Mouse (Mus musculus) heart, postnatal 0 days (tissue): ENCODE data around the gene Nlgn1. TPM values are rescaled to one million over a fixed set of nuclear protein-coding genes. Genes with fewer than 3 reads are reported as not detected.
A peak's percentile ranks its signal among the peaks of the same experiment; 100 is the strongest.

Experiments used
- ATAC-seq: fragments of 200-750 bp; cut with Nextera tagmentation; 2 replicates; pipeline ENCODE4 v1.8.0; 2017; ENCODE audit warnings: low read depth, moderate number of reproducible peaks, moderate library complexity; ENCODE audit not compliant: insufficient read depth
- DNase-seq: peaks from one replicate; pipeline ENCODE4 v3.0.0-alpha.2; 2016; ENCODE audit warnings: low spot score
- H3K27ac ChIP-seq: fragments of 300-500 bp; sonication (generic); 2 replicates; pipeline ENCODE4 v1.5.1; 2014; ENCODE audit warnings: low read depth, mild to moderate bottlenecking
- H3K27me3 ChIP-seq: fragments of 300-500 bp; sonication (generic); 2 replicates; pipeline ENCODE4 v1.6.1; 2014; ENCODE audit warnings: low read length, mixed read lengths; ENCODE audit not compliant: control insufficient read depth, insufficient read depth
- H3K36me3 ChIP-seq: fragments of 300-500 bp; sonication (generic); replicated peaks from 2 replicates; pipeline ENCODE4 v1.6.1; 2014; ENCODE audit warnings: low read length, mixed read lengths; ENCODE audit not compliant: control insufficient read depth, insufficient read depth
- H3K4me1 ChIP-seq: fragments of 300-500 bp; sonication (generic); 2 replicates; pipeline ENCODE4 v1.6.1; 2014; ENCODE audit warnings: antibody characterized with exemption; ENCODE audit not compliant: control insufficient read depth, insufficient read depth
- H3K4me2 ChIP-seq: fragments of 300-500 bp; sonication (generic); 2 replicates; pipeline ENCODE4 v1.6.1; 2014; ENCODE audit warnings: low read depth, mild to moderate bottlenecking, low read length, moderate library complexity
- H3K4me3 ChIP-seq: fragments of 300-500 bp; sonication (generic); 2 replicates; pipeline ENCODE4 v1.5.1; 2014; ENCODE audit warnings: low read depth, low read length
- H3K9ac ChIP-seq: fragments of 300-500 bp; sonication (generic); replicated peaks from 2 replicates; pipeline ENCODE4 v1.6.1; 2014; ENCODE audit warnings: low read depth, low read length, mixed read lengths
- H3K9me3 ChIP-seq: fragments of 300-500 bp; sonication (generic); replicated peaks from 2 replicates; pipeline ENCODE4 v1.6.1; 2016; ENCODE audit warnings: low read length; ENCODE audit not compliant: control insufficient read depth
- CTCF ChIP-seq: IDR thresholded peaks from 2 replicates; pipeline ENCODE4 v1.5.1; 2016; ENCODE audit warnings: antibody characterized with exemption, control low read depth, low read depth
- EP300 ChIP-seq: IDR thresholded peaks from 2 replicates; pipeline ENCODE4 v1.6.1; 2016; ENCODE audit warnings: antibody characterized with exemption, low read depth
- WGBS: fragments of 180-500 bp; shearing (Covaris S2); extraction: QIAGEN DNeasy Blood & Tissue Kit; methylation state at CpG from one replicate; pipeline ENCODE4 v1.1.7; 2014; 5-methylcytosine and 5-hydroxymethylcytosine counted together
- polyA plus RNA-seq: library from polyadenylated mRNA; unstranded; fragments of >200 nt; fragmentation: Nextera tagmentation; extraction: Ambion mirVana; gene quantifications from 2 replicates; pipeline ENCODE4 v1.2.1, GENCODE M21; 2015
- total RNA-seq: library from RNA; depleted of rRNA; stranded (reverse); fragments of >200 nt; gene quantifications from 2 replicates; pipeline ENCODE4 v1.2.3, GENCODE M21; 2014; ENCODE audit warnings: low replicate concordance

Gene Nlgn1
- total and polyA plus RNA-seq, 2 experiments from 2014 or later: 0.08 TPM

DNA sequence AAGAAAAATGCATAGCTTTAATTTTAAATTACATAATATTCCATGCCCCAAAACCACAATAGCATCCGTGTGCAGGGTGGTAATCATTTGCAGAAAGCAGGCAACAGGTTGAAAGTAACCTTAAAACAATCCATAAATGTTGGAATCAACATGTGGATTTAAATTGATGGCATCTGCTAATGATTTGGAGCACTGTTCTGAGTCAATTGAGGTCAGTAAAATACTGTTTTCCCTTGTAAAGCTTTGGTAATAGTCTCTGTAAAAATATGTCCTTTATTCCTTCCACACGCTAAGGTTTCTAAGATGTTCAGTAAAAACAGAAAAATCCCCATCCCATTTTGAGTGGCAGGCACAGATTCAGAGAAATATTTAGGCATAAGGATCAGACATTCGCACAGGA is 888.6 kb downstream of the Nlgn1 start:
- Histone ChIP-seq H3K36me3 (no peaks in the 10 kb centered on the region), H3K9ac (no peak overlapping the region), H3K27me3 (no peaks in the 10 kb centered on the region), H3K27ac (no peak overlapping the region), H3K4me2 (no peak overlapping the region), H3K4me1 (no peaks in the 10 kb centered on the region), H3K9me3 (no peaks in the 10 kb centered on the region), H3K4me3 (no peak overlapping the region)
- no peak for TF ChIP-seq EP300
- TF ChIP-seq CTCF: no peak
- 69% methylated on average over 3 of the region's 3 CpGs for WGBS
- ATAC-seq (no peak), DNase-seq (no peak)

DNA sequence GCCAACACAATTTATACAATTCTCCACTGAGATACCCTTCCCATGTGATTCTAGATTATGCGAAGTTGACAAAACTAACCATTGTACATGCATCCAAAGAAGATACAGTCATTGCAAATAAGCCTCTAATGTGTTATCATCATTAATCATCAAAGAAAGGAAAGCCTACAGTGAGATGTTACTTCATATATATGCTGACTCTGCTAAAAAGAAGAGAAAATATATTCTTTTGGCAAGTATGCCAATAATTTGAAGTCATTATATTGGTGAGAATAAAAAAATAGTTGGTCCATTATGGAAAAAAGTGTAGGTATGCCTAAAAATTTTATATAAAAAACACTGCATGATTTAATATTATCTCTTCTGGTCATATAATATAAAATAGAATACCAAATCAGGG is 889.6 kb downstream of the Nlgn1 start:
- TF ChIP-seq EP300 (no peak), CTCF (no peak)
- Histone ChIP-seq H3K9me3 (no peaks in the 10 kb centered on the region), H3K4me3 (no peak overlapping the region), H3K4me1 (no peaks in the 10 kb centered on the region), H3K4me2 (no peak overlapping the region), H3K27me3 (no peaks in the 10 kb centered on the region), H3K27ac (no peak overlapping the region), H3K9ac (no peak overlapping the region), H3K36me3 (no peaks in the 10 kb centered on the region)
- ATAC-seq (no peak), DNase-seq (no peak)
- whole genome bisulfite sequencing: 93% methylated on average over 1 of the region's 1 CpGs

DNA sequence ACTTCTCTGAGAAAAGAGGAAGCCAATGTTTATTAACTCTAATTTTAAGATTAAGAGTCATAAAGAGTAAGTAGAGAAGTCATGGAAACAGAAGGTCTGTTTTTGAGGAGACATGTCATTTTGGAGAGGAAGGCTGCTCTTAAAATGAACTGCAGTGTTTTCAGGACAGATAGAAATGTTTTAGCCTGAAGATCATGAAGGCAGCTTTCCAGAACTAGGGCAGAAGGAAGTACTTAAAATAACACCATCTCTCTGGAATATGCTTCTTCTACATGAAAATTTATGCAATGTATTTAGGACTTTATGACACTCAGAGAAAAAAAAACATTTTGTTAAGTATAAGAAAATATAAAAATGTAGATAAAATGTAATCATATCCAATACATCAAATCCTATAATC is 905.3 kb downstream of the Nlgn1 start:
- no peaks in the 10 kb centered on the region for H3K27me3 ChIP-seq
- no peaks in the 10 kb centered on the region for H3K36me3 ChIP-seq
- DNase-seq: no peak
- H3K9ac ChIP-seq: no peak overlapping the region
- no peak overlapping the region for H3K4me2 ChIP-seq
- ATAC-seq: no peak
- H3K9me3 ChIP-seq: no peaks in the 10 kb centered on the region
- no peak overlapping the region for H3K27ac ChIP-seq
- TF ChIP-seq EP300 (no peak), CTCF (no peak)
- H3K4me1 ChIP-seq: no peaks in the 10 kb centered on the region
- H3K4me3 ChIP-seq: no peak overlapping the region

GRCm38 (mm10) chr3:25412003-25412402 is 920.3 kb downstream of the Nlgn1 start:
- peak; percentile 10 for DNase-seq
- no peak overlapping the region for H3K9ac ChIP-seq
- no peak overlapping the region for H3K4me2 ChIP-seq
- H3K9me3 ChIP-seq: peaks cover 4% of the 10 kb centered on the region; the same call in 1 of the 2 replicates
- no peak overlapping the region for H3K27ac ChIP-seq
- no peaks in the 10 kb centered on the region for H3K36me3 ChIP-seq
- WGBS: 51% methylated on average over 4 of the region's 4 CpGs
- no peaks in the 10 kb centered on the region for H3K4me1 ChIP-seq
- TF ChIP-seq CTCF (no peak), EP300 (no peak)
- H3K27me3 ChIP-seq: no peaks in the 10 kb centered on the region
- no peak overlapping the region for H3K4me3 ChIP-seq
- ATAC-seq: no peak
